Mouse (Mus musculus) ovary, postnatal 14 days (tissue): Measurements from ENCODE around the gene Tcf12.

Experiments
- DNase-seq: peaks from one replicate; pipeline ENCODE4 v3.0.0; 2022; ENCODE audit warnings: low spot score

Gene Tcf12

DNA sequence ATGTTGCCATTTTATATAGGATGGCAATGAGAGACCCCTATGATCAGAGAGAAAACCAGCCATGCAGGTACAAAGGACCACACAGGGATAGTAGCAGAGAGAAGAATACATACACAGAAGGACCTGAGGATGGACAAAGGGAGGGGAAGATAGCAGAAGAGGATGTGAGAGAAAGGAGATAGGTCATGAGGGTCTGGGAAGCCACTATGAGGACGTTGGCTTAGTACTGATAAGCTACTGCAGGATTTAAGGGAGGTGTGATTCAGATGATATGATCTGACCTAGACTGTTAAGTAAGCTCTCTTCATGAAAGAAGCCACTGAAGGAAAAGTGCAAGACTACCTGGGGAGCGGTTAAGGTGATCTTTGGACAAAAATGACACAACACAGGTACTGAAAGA is 205.1 kb downstream of the Tcf12 start:
- no peak for DNase-seq

DNA sequence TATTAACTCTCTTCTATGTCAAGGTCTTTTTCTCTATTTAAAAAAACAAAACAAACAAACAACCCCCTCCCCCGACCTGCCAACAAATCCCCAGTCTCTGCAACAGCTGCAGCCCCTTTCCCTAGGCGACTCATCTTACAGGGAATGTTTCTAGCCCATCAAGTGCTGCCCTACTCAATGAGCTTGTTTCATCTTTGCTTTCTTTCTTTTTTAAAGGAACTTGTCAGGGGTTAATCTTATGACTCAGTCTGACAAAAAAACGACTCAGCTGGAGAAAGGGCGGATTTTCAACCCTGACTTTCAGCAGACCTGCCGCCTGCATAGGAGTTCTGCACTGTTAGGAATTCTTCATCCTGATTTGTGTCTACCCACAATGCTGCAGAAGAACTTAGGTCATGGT is 212.8 kb downstream of the Tcf12 start:
- DNase-seq = no peak

DNA sequence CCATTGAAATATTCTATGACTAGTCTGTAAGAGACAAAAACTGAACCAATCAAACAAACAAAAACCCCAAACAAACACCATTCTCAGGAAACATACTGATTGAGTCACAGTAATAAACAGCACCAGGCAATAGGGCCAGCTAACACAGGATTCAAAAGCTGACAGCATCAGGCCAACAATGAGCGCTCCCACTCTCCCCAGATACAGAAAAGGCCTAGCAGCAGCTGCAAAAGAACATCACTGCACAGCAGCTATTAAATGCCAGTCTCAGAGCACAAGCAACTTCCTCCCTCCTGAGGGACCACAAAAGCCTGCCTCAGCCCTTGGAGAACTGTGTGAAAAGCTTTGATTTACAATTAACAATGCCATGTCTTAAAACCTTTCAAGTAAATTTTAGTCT is 214.3 kb downstream of the Tcf12 start:
- DNase-seq = no peak

DNA sequence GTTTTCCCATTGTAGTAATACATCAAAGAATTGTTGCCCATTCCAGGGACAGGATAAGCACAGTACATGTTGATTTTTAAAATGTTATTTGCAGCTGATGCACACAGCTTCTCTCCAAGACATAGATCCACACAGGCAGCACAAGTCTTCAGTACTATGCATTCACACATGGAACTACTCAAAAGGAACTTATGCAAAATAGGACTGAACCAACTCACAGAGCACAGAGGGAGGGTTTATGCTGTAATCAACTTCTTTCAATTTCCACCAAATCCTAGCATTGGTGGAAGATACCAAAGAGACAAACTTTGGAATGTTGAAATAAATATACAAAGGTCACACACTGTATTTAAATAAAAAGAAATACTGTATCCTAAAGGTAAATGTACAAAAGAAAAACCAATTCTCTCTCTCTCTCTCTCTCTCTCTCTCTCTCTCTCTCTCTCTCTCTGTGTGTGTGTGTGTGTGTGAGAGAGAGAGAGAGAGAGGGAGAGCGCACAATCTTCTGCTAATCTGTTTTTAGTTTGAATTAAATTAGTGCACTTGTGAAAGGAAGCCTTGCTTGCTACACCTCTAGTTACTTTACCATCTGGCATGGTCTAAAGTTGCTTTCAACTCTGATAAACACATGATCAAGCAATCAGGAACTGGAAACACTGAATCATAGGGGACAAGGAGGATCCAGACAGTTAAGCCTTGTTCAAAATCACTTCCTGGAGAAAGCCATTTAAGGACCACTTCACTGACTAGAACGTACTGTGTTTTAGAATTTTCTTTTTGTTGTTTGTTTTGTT is 215.5 kb downstream of the Tcf12 start:
- DNase-seq = no peak

DNA sequence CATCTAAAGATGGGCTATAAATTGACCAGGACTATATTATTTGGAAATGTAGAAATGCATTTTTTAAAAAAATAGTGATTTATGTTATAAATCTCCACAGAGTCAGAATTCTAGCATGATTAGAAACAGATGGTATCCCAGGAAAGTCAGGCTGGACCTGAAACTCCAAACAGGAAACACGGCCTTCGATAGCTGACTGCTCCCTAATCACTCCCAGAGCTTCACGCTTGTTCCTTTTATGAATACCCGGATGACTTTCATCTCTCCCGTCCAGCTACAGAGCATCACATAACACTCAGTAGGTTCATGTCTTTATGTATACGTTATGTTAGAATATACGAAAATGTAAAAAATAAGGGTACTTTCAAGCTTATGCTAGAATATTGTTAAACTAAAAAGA is 216.4 kb downstream of the Tcf12 start:
- no peak for DNase-seq

DNA sequence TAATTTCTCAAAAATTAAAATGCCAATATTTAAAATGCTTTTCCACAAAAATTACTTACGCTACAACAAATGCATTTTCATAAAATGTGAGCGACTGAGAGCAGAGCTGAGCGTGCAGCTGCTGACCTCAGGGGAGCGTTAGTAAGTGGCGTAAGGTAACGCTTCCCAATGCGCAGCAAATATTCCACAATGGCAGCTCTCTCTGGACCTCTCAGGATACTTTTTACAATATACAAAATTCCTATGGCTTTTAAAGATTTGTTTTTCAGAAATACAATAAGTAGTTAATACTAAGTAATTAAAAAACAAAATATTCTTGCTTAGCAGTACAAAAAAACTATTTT is 216.8 kb downstream of the Tcf12 start:
- DNase-seq = no peak

DNA sequence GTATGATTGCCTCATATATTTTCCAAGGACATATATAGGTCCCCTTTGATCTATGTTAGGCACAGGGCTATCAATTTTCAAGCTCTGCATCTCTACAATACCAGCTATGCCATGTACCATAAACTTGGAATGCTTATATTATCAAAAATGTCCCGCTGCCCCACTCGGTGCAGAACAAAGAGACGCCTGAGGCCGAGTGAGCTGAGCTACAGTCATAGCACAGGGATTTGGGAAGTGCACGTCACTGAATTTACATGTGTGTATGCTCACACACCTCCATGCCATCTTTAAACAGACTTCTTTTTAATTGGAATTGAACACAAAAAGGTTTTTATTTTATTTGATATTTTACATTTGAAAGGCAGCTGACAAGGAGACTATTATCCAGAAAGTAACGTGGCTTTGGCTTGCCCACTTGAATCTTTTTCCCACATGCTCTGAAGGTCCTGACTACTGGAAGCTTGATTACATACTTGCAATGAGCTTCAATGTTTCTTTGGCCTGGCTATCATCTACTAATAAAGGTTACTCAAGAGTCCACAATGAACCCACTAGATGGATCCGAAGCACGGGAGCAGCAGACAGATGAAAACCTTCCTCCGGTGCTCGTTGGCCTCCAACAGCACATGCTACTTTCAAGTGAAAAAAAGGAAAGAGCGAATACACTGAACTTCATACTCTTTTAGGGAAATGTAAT is 217.3 kb downstream of the Tcf12 start:
- DNase-seq = no peak

DNA sequence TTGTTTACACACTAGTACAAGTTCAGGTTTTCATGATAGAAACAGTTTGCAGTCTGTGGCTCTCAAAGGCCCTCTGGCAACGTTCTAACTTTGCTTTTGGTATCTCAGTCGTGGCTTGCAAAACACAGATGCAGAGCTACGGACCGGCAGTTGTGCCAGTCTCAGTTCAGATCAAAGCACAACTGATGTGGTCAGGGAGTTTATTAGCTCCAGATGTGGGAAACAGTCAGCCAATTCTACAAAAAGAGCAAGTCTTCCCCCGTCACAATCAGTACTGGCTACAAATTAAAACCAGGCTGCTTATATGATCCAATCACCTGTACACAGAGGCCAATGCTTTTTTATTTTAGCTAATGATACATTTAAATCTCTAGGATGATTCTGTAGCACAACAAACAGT is 223.2 kb downstream of the Tcf12 start:
- DNase-seq = peak; percentile 6

DNA sequence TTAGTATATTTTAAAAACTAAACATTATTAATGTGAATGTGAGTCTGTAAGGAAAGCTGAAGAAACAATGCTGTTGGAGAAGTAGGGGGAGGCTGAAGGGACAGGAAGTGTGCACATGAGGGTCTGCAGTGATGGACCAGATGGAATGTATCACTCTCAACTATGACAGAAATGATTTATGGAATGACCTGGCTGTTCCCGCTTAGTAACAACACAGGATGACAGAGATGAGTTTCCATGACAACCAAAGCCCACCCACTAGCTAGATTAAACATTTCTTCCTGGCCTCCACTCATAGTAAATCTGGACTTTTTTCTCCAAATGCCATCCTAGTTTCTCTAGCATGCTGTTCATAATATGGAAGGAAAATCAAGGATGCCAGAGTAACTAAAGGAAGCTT is 231.0 kb downstream of the Tcf12 start:
- no peak for DNase-seq

DNA sequence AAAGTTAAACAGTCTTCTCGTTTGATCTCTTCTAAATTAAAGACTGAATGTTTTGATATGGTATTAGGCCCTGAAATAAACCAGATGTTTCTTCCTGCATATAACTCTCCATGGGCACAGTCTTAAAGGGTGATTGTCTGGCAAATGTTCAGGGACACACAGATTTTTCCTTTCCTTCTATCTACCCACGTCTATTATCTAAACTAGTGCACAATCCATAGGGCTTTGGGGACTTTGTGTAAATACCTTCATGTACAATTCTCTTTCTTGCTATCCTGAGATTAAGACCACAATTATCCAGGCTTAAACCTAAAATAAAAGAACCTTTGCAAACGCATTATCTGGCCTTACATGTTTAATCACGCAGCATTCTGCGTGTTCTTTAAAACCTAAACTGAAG is 231.7 kb downstream of the Tcf12 start:
- no peak for DNase-seq

DNA sequence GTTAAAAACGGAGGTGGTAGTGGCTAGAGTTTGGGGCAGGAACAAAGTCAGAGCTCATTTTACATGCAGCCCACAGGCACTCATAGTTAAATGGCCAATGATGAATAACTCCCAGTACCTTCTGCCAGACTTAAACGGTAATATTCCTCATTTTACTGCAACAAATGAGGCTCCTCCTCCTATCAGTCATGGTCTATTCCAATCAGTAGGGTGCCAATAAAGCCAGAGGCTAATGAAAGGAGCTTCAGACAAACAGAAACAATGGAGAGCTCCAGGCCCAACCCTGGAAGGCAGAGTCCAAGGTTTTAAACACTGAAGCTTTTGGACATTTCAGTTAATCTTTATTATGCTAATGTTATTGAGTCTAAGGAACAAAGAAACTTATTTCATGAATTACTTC is 232.3 kb downstream of the Tcf12 start:
- no peak for DNase-seq

DNA sequence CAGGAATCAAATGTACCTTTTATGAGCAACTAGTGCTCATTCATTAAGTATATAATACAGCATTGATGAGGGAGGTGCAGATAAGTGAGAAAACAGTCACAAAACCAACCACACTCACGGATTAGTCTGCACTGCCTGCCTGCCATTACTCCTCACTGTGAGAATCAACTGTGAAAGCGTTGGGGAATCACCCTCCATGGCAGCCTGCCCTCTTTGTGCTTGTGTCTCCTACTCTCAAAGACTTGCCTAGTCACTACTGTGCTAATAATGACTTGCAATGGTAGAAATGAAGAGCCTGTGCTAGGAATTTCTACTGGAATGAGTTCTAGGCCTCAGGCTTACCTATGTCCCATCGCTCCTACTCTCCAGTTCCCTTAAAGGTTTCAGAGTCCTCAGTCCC is 233.8 kb downstream of the Tcf12 start:
- DNase-seq = no peak

DNA sequence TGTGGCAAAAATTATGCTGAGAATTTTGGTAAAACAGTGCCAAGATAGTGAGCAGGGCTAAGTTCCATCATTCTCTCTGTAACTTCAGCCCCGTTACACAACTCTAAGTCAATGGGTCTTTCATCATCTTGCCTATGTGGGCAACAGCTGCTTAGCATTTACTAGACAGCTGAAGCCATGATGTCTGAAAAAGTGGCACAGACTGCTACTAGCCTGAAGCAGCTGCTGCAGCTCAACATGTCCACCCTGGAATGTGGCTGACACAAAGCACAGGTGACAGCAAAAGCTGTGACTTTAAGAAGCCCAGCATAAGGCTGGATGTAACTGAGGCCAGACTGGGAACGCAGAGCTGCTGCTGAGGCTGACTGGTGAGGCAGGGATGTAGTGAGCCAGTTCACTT is 236.9 kb downstream of the Tcf12 start:
- no peak for DNase-seq

DNA sequence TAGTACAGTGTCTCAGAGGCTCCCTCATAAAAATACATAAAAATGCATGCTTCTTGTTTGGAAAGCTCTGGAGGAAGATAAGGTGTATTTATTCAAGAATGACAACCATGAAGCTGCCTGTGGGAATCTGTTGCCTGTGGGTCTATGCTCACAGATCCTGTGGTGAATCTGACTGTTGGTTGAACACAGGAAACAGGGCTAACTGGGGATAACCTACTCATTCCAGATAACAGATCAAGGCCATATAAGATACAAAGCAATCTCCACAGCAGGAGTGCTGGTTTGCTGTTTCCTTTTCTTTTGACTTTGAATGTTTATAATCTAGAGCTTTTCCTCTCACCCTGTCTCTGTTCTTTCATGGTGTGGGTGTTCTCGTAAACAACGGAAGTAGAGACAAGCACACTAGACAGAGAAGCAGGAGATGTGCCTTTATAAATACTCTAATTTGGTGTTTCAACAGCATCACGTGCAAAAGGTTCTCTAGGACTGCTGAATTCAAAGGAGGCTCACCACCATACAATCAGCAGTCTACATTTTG is 237.6 kb downstream of the Tcf12 start:
- DNase-seq = no peak

DNA sequence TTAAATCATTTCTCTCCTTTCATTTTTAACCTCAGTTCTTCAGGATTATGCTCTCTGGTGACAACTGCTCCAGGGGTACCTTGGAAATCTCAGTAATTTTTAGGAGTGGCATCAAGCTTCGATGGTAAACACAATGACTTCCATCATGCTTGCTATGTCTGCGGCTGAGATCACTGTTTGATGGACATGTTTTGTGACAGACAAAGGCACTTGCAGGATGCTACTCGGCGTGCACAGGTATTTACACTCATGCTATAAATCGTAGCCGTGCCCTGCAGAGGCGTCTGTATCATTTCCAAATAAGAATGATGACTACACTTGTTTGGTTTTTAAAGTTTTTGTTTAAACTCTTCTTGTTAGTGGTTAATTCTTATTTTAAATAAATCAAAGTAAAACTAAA is 248.3 kb downstream of the Tcf12 start:
- DNase-seq = no peak

DNA sequence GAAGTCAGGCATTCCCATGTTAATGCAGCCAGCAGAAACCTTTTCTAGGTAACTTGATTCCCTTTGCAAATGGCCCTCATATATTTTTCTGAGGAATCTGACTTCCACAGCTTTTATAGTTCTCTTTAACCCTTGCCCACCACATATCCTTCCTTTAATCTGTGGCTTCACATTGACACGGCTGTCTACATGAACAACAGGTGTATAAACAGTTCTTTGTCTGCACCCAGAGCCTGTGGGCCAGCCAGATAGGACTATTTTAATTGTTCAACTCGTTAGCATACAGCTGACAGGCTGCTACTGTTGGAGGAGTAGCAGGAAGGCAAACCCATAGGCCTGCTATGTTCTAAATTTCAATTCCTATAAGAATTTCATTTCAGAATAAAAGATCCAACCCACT is 250.0 kb downstream of the Tcf12 start:
- DNase-seq = no peak

DNA sequence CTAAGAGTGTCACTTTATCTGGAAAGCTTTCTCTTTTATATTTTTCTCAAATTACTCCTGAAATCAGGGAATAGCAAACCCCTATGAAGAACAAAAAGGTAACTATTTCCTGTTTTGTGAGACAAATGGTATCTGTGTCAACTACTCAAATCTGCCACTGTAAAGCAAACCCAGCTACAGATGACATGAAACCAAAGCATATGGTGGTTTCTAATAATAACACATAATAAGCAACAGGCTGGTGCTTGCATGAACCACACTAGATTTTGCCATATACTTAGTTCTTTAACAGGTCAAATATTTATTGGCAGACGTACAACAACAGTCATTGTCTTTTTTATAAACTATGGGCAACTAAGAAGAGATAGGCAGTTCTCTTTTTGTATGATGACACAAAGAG is 253.7 kb downstream of the Tcf12 start:
- DNase-seq = no peak

DNA sequence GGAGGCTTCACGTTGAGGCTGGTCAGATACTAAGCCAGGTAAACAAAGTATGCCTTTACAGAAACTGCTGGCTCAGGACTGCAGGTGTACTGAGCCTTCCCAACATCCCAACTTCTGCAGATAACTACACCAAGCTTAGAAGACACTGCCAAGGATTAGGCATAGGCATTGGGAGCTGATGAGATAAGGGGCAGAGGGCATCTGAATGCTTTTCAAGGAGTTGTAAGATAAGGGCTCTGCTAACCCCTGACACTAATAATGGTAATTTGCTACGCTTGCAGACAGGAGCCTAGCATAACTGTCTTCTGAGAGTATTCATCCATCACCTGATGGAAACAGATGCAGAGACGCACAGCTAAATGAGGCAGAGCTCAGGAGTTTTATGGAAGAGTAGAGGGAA is 257.8 kb downstream of the Tcf12 start:
- no peak for DNase-seq

DNA sequence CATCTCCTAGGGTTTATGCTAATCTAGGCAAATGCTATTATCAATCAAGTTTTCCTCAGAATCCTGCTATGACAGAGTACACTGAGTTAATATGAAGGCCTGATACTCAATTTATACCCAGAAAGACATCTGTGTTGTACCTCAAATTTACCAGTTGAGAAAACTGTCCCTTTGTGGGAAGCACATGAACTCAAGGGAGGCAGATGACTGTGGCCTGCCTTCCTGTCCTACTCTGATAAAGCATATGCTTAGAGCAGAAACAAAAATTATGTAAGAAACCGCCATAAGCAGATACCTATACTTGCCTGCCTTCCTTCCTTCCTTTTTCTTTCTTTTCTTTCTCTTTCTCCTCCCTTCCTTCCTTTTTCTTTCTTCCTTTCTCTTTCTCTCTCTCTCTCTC is 261.4 kb downstream of the Tcf12 start:
- DNase-seq = no peak

DNA sequence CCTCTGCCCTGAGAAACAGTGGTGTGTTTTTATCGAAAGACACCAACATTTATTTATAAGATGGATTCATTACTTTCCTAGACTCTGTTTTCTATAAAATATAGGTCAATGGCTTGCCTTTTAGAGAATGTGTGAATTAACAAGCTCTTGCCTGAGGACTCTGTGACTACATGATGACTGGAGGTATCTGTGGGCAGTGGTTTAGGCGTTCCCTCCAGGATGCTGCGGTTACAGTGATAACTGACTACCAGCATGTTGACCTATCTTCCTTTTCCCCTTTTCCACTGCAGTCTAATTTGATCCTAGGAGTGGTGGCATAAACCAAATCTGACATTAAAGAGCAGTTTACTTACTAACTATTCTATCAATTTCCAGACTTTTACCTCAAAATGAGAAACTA is 263.3 kb downstream of the Tcf12 start:
- DNase-seq = no peak

DNA sequence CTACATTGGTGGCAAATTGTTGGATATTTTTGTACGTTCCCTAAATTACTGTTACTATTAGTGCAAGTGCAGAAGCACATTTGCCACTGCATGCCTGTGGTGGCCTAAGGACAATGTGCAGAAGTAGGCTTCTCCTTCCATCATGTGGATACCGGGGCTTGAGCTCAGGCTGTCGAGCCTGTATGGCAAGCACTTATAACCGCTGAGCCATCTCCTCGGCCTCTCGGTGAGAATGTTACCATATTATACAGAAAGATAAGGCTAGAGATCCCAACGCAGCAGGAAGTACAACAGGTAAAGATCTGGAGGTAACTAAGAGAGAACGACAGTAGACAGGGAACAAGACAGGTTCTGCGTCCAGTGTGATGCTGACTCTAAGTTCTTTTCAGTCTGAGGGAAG is 263.8 kb downstream of the Tcf12 start:
- DNase-seq = no peak

DNA sequence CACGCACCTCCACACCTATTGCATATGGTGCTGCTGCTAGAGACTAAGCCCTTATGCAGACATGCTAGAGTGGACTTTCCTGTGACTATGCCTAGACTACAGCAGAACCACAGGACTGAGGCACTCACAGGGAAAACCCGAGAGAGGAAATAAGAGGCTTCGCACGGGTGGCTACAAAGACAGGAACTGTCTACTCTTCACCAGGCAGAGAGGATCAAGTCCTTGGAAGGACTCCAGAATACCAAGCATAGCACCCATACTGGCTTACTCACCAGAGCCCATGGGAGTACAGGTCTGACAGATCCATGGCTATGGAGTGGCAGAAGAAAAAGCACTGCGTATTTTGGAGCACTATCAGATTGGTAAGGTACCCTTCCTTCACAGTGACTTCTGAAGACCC is 269.8 kb downstream of the Tcf12 start:
- DNase-seq = no peak

DNA sequence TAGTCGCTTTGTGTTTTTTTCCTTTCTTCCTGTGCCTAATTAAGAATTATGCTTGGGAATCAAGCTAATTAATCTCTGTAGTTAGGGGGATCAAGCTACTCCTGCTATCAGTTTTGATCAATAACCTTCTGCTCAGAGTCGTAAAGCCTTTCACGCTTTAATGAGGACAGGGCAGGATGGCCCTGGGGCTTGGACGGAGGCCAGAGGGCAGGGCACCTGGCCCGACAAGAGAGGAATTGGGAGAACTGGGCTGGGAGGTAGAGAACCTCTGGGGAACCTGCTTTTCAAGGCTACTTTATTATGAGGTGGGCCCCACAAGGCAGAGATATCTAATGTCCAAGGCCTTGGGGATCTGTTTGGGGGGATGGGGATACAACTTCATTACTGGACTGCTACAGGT is 274.3 kb downstream of the Tcf12 start:
- DNase-seq = no peak

DNA sequence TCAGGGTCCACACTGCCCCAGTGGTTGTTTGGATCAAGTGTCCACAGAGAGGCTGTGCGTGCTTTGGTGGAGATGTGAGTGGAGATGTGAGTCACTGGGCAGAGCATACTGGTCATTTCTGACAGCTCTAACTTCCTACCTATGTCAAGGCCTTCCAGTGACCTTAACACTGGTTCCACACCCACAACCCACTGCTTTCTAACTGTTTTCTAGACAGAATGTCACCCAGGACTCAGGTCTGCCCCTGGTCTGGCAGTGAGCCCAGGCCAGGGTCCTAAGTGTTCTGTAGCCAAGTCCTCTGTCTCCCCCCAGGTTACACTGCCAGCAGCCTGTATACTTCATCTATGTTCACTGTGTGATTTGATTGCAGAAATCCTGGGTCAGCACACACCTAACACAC is 275.3 kb downstream of the Tcf12 start:
- DNase-seq = no peak
